11 mouse cellular contexts compared by ENCODE assay signal in the genomic region with DNA sequence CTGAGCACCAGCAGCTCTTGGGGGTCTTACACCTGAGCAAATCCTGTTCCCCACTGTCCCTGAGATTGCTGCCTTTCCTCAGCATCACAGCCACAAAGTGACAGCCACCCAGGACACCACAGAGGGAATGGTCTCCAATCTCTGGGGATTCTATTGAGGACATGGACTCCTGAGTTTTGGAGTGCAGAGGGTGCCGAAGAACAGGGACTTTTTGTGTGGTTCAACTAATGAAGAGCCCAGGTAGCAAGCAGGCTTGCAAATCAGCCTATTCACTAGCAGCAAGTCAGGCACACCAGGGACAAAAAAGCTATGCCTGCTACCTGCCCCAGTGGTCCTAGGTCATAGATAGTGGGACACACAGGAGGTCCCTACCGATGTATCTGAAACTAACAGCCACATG. TPM values are rescaled to one million over a fixed set of nuclear protein-coding genes. Genes with fewer than 3 reads are reported as not detected.
DNase-seq lines count a peak whose midpoint lies in the region; ATAC-seq and TF ChIP-seq lines count a peak whose summit lies in the region.
"Had no signal": no experiment of that assay in that cellular context is flagged by ENCODE, and none has a peak within 500 bp of the region (broad histone marks: within the 10 kb centered on the region; RNA-seq: fewer than 3 reads in every experiment).

No protein-coding gene starts in this region.

- H3K4me1 ChIP-seq in lung, embryonic 14.5 days (ENCODE audit: insufficient read depth), result peaks cover 5% of the 10 kb centered on the region; the same call in 1 of the 2 replicates
- peaks cover 7% of the 10 kb centered on the region for H3K4me1 ChIP-seq in lung, adult 2 months (ENCODE audit: control insufficient read depth, insufficient read depth, low read length)
- H3K4me1 ChIP-seq in forebrain, embryonic 12.5 days, result peaks cover 44% of the 10 kb centered on the region
- peaks cover 36% of the 10 kb centered on the region for H3K4me1 ChIP-seq in hindbrain, embryonic 15.5 days (replicated peaks)
- peaks cover 19% of the 10 kb centered on the region for H3K4me1 ChIP-seq in midbrain, postnatal 0 days (ENCODE audit: insufficient read depth, low read length)

- H3K9me3 ChIP-seq in lung, embryonic 14.5 days (ENCODE audit: low read depth, low read length), result no peaks in the 10 kb centered on the region
- H3K9me3 ChIP-seq in forebrain, embryonic 12.5 days, result no peaks in the 10 kb centered on the region
- H3K9me3 ChIP-seq in hindbrain, embryonic 15.5 days, result no peaks in the 10 kb centered on the region
- H3K9me3 ChIP-seq in midbrain, postnatal 0 days (ENCODE audit: low read length), result no peaks in the 10 kb centered on the region

- TF ChIP-seq POLR2A in lung, adult 2 months (IDR thresholded peaks at IDR 0.05; ENCODE audit: borderline replicate concordance, extremely low read depth, low read depth, low read length), result no peak

- TF ChIP-seq CTCF in lung, embryonic 14.5 days (IDR thresholded peaks at IDR 0.05; ENCODE audit: low read depth), result no peak
- TF ChIP-seq CTCF in lung, adult 2 months (IDR thresholded peaks at IDR 0.05; ENCODE audit: insufficient read depth, low read length), result no peak
- no peak for TF ChIP-seq CTCF in midbrain, postnatal 0 days (IDR thresholded peaks at IDR 0.05)

- H3K4me3 ChIP-seq in lung, embryonic 14.5 days (ENCODE audit: low read depth, low read length), result peak overlapping the region; percentile 92; the same call in 1 of the 2 replicates
- H3K4me3 ChIP-seq in lung, adult 2 months (replicated peaks; ENCODE audit: extremely low read depth, low read depth, low read length), result no peak overlapping the region
- peak overlapping the region; percentile 97 for H3K4me3 ChIP-seq in forebrain, embryonic 12.5 days (replicated peaks)
- 0 out of 2 replicates have a peak overlapping the region, but pooled peaks have one; percentile 94 for H3K4me3 ChIP-seq in hindbrain, embryonic 15.5 days
- no peak overlapping the region for H3K4me3 ChIP-seq in midbrain, postnatal 0 days (ENCODE audit: low read depth, low read length)

- H3K36me3 ChIP-seq in lung, embryonic 14.5 days (ENCODE audit: insufficient read depth), result 0 out of 2 replicates have a peak, but pooled peaks cover 2% of the 10 kb centered on the region
- no peaks in the 10 kb centered on the region; the same call in 1 of the 2 replicates for H3K36me3 ChIP-seq in forebrain, embryonic 12.5 days (replicated peaks)
- no peaks in the 10 kb centered on the region for H3K36me3 ChIP-seq in hindbrain, embryonic 15.5 days
- no peaks in the 10 kb centered on the region for H3K36me3 ChIP-seq in midbrain, postnatal 0 days (ENCODE audit: insufficient read depth, low read length)

- 0 out of 2 replicates have a peak overlapping the region, but pooled peaks have one; percentile 4 for H3K9ac ChIP-seq in lung, embryonic 14.5 days
- H3K9ac ChIP-seq in forebrain, embryonic 12.5 days, result peak overlapping the region; percentile 96
- no peak overlapping the region for H3K9ac ChIP-seq in hindbrain, embryonic 15.5 days
- 0 out of 2 replicates have a peak overlapping the region, but pooled peaks have one; percentile 33 for H3K9ac ChIP-seq in midbrain, postnatal 0 days (replicated peaks; ENCODE audit: low read length, poor library complexity, severe bottlenecking)

- H3K27ac ChIP-seq in lung, embryonic 14.5 days (ENCODE audit: low read depth), result no peak overlapping the region
- no peak overlapping the region for H3K27ac ChIP-seq in forebrain, embryonic 12.5 days
- no peak overlapping the region for H3K27ac ChIP-seq in hindbrain, embryonic 15.5 days (replicated peaks)
- H3K27ac ChIP-seq in midbrain, postnatal 0 days (ENCODE audit: low read depth, low read length), result no peak overlapping the region

- no peak for DNase-seq in lung, embryonic 14.5 days
- no peak for DNase-seq in lung, adult 2 months
- no peak for DNase-seq in midbrain, postnatal 0 days (ENCODE audit: low spot score)
- no peak for DNase-seq in gastrocnemius, adult 18-20 months (ENCODE audit: low spot score)
- DNase-seq in right cerebral cortex, adult 18-20 months, result no peak
- DNase-seq: layer of hippocampus, adult 9-11 months; lung, postnatal 36 days had no signal

- H3K27me3 ChIP-seq in lung, embryonic 14.5 days (ENCODE audit: insufficient read depth, low read length), result no peaks in the 10 kb centered on the region
- H3K27me3 ChIP-seq in forebrain, embryonic 12.5 days, result peaks cover 13% of the 10 kb centered on the region
- no peaks in the 10 kb centered on the region for H3K27me3 ChIP-seq in hindbrain, embryonic 15.5 days
- no peaks in the 10 kb centered on the region for H3K27me3 ChIP-seq in midbrain, postnatal 0 days (ENCODE audit: insufficient read depth, low read length)

- 100% methylated on average over 2 of the region's 2 CpGs for WGBS in lung, embryonic 14.5 days
- 86% methylated on average over 2 of the region's 2 CpGs for WGBS in lung, adult 2 months
- WGBS in forebrain, embryonic 12.5 days, result 96% methylated on average over 2 of the region's 2 CpGs
- 92% methylated on average over 2 of the region's 2 CpGs for WGBS in hindbrain, embryonic 15.5 days
- 88% methylated on average over 2 of the region's 2 CpGs for WGBS in midbrain, postnatal 0 days

- H3K4me2 ChIP-seq in lung, embryonic 14.5 days, result peak overlapping the region; percentile 71
- peak overlapping the region; percentile 92 for H3K4me2 ChIP-seq in forebrain, embryonic 12.5 days
- peak overlapping the region; percentile 74 for H3K4me2 ChIP-seq in hindbrain, embryonic 15.5 days
- H3K4me2 ChIP-seq in midbrain, postnatal 0 days (ENCODE audit: low read depth, low read length, poor library complexity, severe bottlenecking), result peak overlapping the region; percentile 86

- ATAC-seq in lung, embryonic 14.5 days (ENCODE audit: insufficient read depth), result no peak
- no peak for ATAC-seq in forebrain, embryonic 12.5 days (ENCODE audit: low FRiP score)
- no peak for ATAC-seq in hindbrain, embryonic 15.5 days (ENCODE audit: low FRiP score, low read depth)
- ATAC-seq in midbrain, postnatal 0 days (ENCODE audit: low FRiP score), result no peak

RNA-seq across cellular contexts. Expression of a gene that starts 1.8 kb away (rescaled TPM):
- 31.4 and 39.3 TPM in 2 replicates for polyA plus RNA-seq in lung, embryonic 14.5 days (2014; fragmentation: Nextera tagmentation; extraction: Ambion mirVana)
- polyA plus RNA-seq in lung, adult 2 months (2012; rRNA removed), result 58.2 and 59.4 TPM in 2 replicates
- polyA plus RNA-seq in forebrain, embryonic 12.5 days (2016; fragmentation: Nextera tagmentation; extraction: Ambion mirVana), result 87.6 and 97.8 TPM in 2 replicates
- polyA plus RNA-seq in hindbrain, embryonic 15.5 days (2015; fragmentation: Nextera tagmentation; extraction: Ambion mirVana), result 89.1 and 93.3 TPM in 2 replicates
- 136 and 145 TPM in 2 replicates for total RNA-seq in midbrain, postnatal 0 days (2014; rRNA removed)
- polyA plus RNA-seq in midbrain, postnatal 0 days (2015; fragmentation: Nextera tagmentation; extraction: Ambion mirVana), result 60.2 and 63.5 TPM in 2 replicates
- 10 to 100 TPM; 22.0 to 22.2 TPM for total RNA-seq in gastrocnemius, adult 18-20 months (2021)

RNA-seq across cellular contexts. Expression of a gene that starts 48.5 kb away (rescaled TPM):
- polyA plus RNA-seq in lung, embryonic 14.5 days (2014; fragmentation: Nextera tagmentation; extraction: Ambion mirVana), result not detected in 2 replicates
- polyA plus RNA-seq in lung, adult 2 months (2012; rRNA removed), result 0.25 and 6.2 TPM in 2 replicates
- not detected in 2 replicates for polyA plus RNA-seq in forebrain, embryonic 12.5 days (2016; fragmentation: Nextera tagmentation; extraction: Ambion mirVana)
- not detected in 2 replicates for polyA plus RNA-seq in hindbrain, embryonic 15.5 days (2015; fragmentation: Nextera tagmentation; extraction: Ambion mirVana)
- total RNA-seq in midbrain, postnatal 0 days (2014; rRNA removed), result not detected in 2 replicates
- not detected in 2 replicates for polyA plus RNA-seq in midbrain, postnatal 0 days (2015; fragmentation: Nextera tagmentation; extraction: Ambion mirVana)
- total RNA-seq in gastrocnemius, adult 18-20 months (2021), result not detected
- total RNA-seq: G1E; heart, postnatal 25 days had no signal
- polyA plus RNA-seq: G1E had no signal

RNA-seq across cellular contexts. Expression of a gene that starts 56.7 kb away (rescaled TPM):
- polyA plus RNA-seq in lung, embryonic 14.5 days (2014; fragmentation: Nextera tagmentation; extraction: Ambion mirVana), result 146 and 158 TPM in 2 replicates
- polyA plus RNA-seq in lung, adult 2 months (2012; rRNA removed), result 103 and 108 TPM in 2 replicates
- 129 and 141 TPM in 2 replicates for polyA plus RNA-seq in forebrain, embryonic 12.5 days (2016; fragmentation: Nextera tagmentation; extraction: Ambion mirVana)
- 166 and 168 TPM in 2 replicates for polyA plus RNA-seq in hindbrain, embryonic 15.5 days (2015; fragmentation: Nextera tagmentation; extraction: Ambion mirVana)
- 126 and 139 TPM in 2 replicates for total RNA-seq in midbrain, postnatal 0 days (2014; rRNA removed)
- 158 and 170 TPM in 2 replicates for polyA plus RNA-seq in midbrain, postnatal 0 days (2015; fragmentation: Nextera tagmentation; extraction: Ambion mirVana)
- 10 to 100 TPM; 36.9 to 38.3 TPM for total RNA-seq in gastrocnemius, adult 18-20 months (2021)

RNA-seq across cellular contexts. Expression of a gene that starts 58.1 kb away (rescaled TPM):
- 0.34 and 0.45 TPM in 2 replicates for polyA plus RNA-seq in lung, embryonic 14.5 days (2014; fragmentation: Nextera tagmentation; extraction: Ambion mirVana)
- polyA plus RNA-seq in lung, adult 2 months (2012; rRNA removed), result 0.11 and 0.19 TPM in 2 replicates
- polyA plus RNA-seq in forebrain, embryonic 12.5 days (2016; fragmentation: Nextera tagmentation; extraction: Ambion mirVana), result 0.50 and 0.59 TPM in 2 replicates
- polyA plus RNA-seq in hindbrain, embryonic 15.5 days (2015; fragmentation: Nextera tagmentation; extraction: Ambion mirVana), result 0.43 and 0.61 TPM in 2 replicates
- not detected in 2 replicates for total RNA-seq in midbrain, postnatal 0 days (2014; rRNA removed)
- 0.45 and 0.72 TPM in 2 replicates for polyA plus RNA-seq in midbrain, postnatal 0 days (2015; fragmentation: Nextera tagmentation; extraction: Ambion mirVana)
- total RNA-seq in gastrocnemius, adult 18-20 months (2021), result not detected
- total RNA-seq: heart, postnatal 25 days had no signal
- polyA plus RNA-seq: G1E had no signal

RNA-seq across cellular contexts. Expression of a gene that starts 59.1 kb away (rescaled TPM):
- polyA plus RNA-seq in lung, embryonic 14.5 days (2014; fragmentation: Nextera tagmentation; extraction: Ambion mirVana), result not detected in 2 replicates
- not detected in 2 replicates for polyA plus RNA-seq in lung, adult 2 months (2012; rRNA removed)
- not detected in 2 replicates for polyA plus RNA-seq in forebrain, embryonic 12.5 days (2016; fragmentation: Nextera tagmentation; extraction: Ambion mirVana)
- not detected in 2 replicates for polyA plus RNA-seq in hindbrain, embryonic 15.5 days (2015; fragmentation: Nextera tagmentation; extraction: Ambion mirVana)
- total RNA-seq in midbrain, postnatal 0 days (2014; rRNA removed), result 0.11 TPM in 1 of 2 replicates, not detected in the other
- not detected in 2 replicates for polyA plus RNA-seq in midbrain, postnatal 0 days (2015; fragmentation: Nextera tagmentation; extraction: Ambion mirVana)
- not detected for total RNA-seq in gastrocnemius, adult 18-20 months (2021)
- total RNA-seq: heart, postnatal 25 days had no signal
- polyA plus RNA-seq: G1E had no signal

Comparison
In these comparisons a context has a peak if more than half of its experiments do, and no peak if none do; other contexts are left out.
1. H3K4me3 ChIP-seq: peak in lung, embryonic 14.5 days (single experiment), forebrain, embryonic 12.5 days (single experiment) and hindbrain, embryonic 15.5 days (single experiment); none in lung, adult 2 months (single experiment) and midbrain, postnatal 0 days (single experiment).
2. Peak in every context shown above with its lines, with median percentiles within 50 percentile points of each other: H3K4me2 ChIP-seq.